Mouse (Mus musculus) testis, adult 2 months (tissue): Measurements from ENCODE around the gene Nckap5.

Experiments
- CTCF ChIP-seq: fragments of 200-500 bp; IDR thresholded peaks from 2 replicates; pipeline ENCODE4 v1.5.1; 2012; ENCODE audit warnings: low read depth, mild to moderate bottlenecking, inconsistent platforms, low read length, moderate library complexity; ENCODE audit not compliant: control insufficient read depth, insufficient read depth, insufficient replicate concordance
- POLR2A ChIP-seq: fragments of 200-500 bp; IDR thresholded peaks from 2 replicates; pipeline ENCODE4 v1.6.1; 2012; ENCODE audit warnings: low read depth, mild to moderate bottlenecking, inconsistent platforms, low read length, moderate library complexity; ENCODE audit not compliant: control insufficient read depth

GRCm38 (mm10) chr1:126700063-126700977, 130.3 kb downstream of the Nckap5 start:
- TF ChIP-seq CTCF (no peak), POLR2A (no peak)
